Mouse (Mus musculus) embryonic facial prominence, embryonic 13.5 days (tissue): ENCODE results near the gene Osbpl6. TPM values are rescaled to one million over a fixed set of nuclear protein-coding genes. Genes with fewer than 3 reads are reported as not detected.

Source experiments
- ATAC-seq: fragments of 200-750 bp; cut with Nextera tagmentation; 2 replicates; pipeline ENCODE4 v1.8.0; 2017; ENCODE audit warnings: low read depth; ENCODE audit not compliant: insufficient number of reproducible peaks, insufficient read depth, low FRiP score, low TSS enrichment
- H3K27ac ChIP-seq: fragments of 300-500 bp; sonication (generic); 2 replicates; pipeline ENCODE4 v1.5.1; 2015; ENCODE audit warnings: moderate library complexity, mild to moderate bottlenecking, inconsistent platforms
- H3K27me3 ChIP-seq: fragments of 300-500 bp; sonication (generic); 2 replicates; pipeline ENCODE4 v1.6.1; 2015; ENCODE audit warnings: mild to moderate bottlenecking, inconsistent platforms
- H3K36me3 ChIP-seq: fragments of 300-500 bp; sonication (generic); 2 replicates; pipeline ENCODE4 v1.6.1; 2015; ENCODE audit warnings: mild to moderate bottlenecking, inconsistent platforms
- H3K4me1 ChIP-seq: fragments of 300-500 bp; sonication (generic); 2 replicates; pipeline ENCODE4 v1.6.1; 2015; ENCODE audit warnings: inconsistent platforms
- H3K4me2 ChIP-seq: fragments of 300-500 bp; sonication (generic); 2 replicates; pipeline ENCODE4 v1.6.1; 2015; ENCODE audit warnings: moderate library complexity, mild to moderate bottlenecking, inconsistent platforms
- H3K4me3 ChIP-seq: fragments of 300-500 bp; sonication (generic); 2 replicates; pipeline ENCODE4 v1.5.1; 2015; ENCODE audit warnings: mild to moderate bottlenecking, inconsistent platforms
- H3K9ac ChIP-seq: fragments of 300-500 bp; sonication (generic); 2 replicates; pipeline ENCODE4 v1.6.1; 2015; ENCODE audit warnings: mild to moderate bottlenecking, inconsistent platforms
- H3K9me3 ChIP-seq: fragments of 300-500 bp; sonication (generic); 2 replicates; pipeline ENCODE4 v1.6.1; 2016; ENCODE audit warnings: inconsistent platforms
- WGBS: fragments of 180-500 bp; shearing (Covaris S2); methylation state at CpG from one replicate; pipeline ENCODE4 v1.1.7; 2015; ENCODE audit warnings: mixed read lengths; 5-methylcytosine and 5-hydroxymethylcytosine counted together
- polyA plus RNA-seq: library from polyadenylated mRNA; unstranded; fragments of >200 nt; fragmentation: Nextera tagmentation; extraction: Ambion mirVana; gene quantifications from 2 replicates; pipeline ENCODE4 v1.2.1, GENCODE M21; 2015

Osbpl6 gene
- polyA plus RNA-seq, 1 experiment from 2014 or later, result 16.5 TPM

GRCm38 (mm10) chr2:76586906-76587305 is 180.6 kb downstream of the Osbpl6 start:
- Histone ChIP-seq H3K27me3 (no peaks in the 10 kb centered on the region), H3K9me3 (no peaks in the 10 kb centered on the region), H3K27ac (no peak overlapping the region), H3K4me3 (no peak overlapping the region), H3K9ac (no peak overlapping the region), H3K4me1 (no peaks in the 10 kb centered on the region), H3K36me3 (peaks cover 14% of the 10 kb centered on the region), H3K4me2 (no peak overlapping the region)
- WGBS, result 82% methylated on average over 10 of the region's 10 CpGs
- no peak for ATAC-seq

- Histone ChIP-seq H3K36me3 (peaks cover 13% of the 10 kb centered on the region), H3K4me3 (no peak overlapping the region), H3K4me1 (0 out of 2 replicates have a peak, but pooled peaks cover under 1% of the 10 kb centered on the region), H3K27me3 (no peaks in the 10 kb centered on the region), H3K9ac (no peak overlapping the region), H3K4me2 (no peak overlapping the region), H3K9me3 (no peaks in the 10 kb centered on the region), H3K27ac (no peak overlapping the region)
- 91% methylated on average over 7 of the region's 7 CpGs for WGBS
- no peak for ATAC-seq
Observed at GRCm38 (mm10) chr2:76590221-76590620, 183.9 kb downstream of the Osbpl6 start.

GRCm38 (mm10) chr2:76592401-76592924 is 186.2 kb downstream of the Osbpl6 start:
- ATAC-seq, result no peak
- Histone ChIP-seq H3K27me3 (no peaks in the 10 kb centered on the region), H3K9me3 (no peaks in the 10 kb centered on the region), H3K4me1 (0 out of 2 replicates have a peak, but pooled peaks cover 3% of the 10 kb centered on the region), H3K36me3 (peaks cover 7% of the 10 kb centered on the region), H3K27ac (no peak overlapping the region), H3K9ac (no peak overlapping the region), H3K4me3 (no peak overlapping the region), H3K4me2 (no peak overlapping the region)
- WGBS, result 73% methylated on average over 3 of the region's 3 CpGs

- ATAC-seq, result no peak
- WGBS, result 41% methylated on average over 11 of the region's 11 CpGs
- no peak overlapping the region for H3K4me3 ChIP-seq
Observed at GRCm38 (mm10) chr2:76597521-76597920, 191.2 kb downstream of the Osbpl6 start.

GRCm38 (mm10) chr2:76599214-76599613 is 192.9 kb downstream of the Osbpl6 start:
- H3K36me3 ChIP-seq, result 0 out of 2 replicates have a peak, but pooled peaks cover 3% of the 10 kb centered on the region
- no peak overlapping the region for H3K4me3 ChIP-seq
- no peak overlapping the region for H3K27ac ChIP-seq
- 50% methylated on average over 5 of the region's 5 CpGs for WGBS
- no peak overlapping the region for H3K9ac ChIP-seq
- peaks cover 14% of the 10 kb centered on the region; the same call in 1 of the 2 replicates for H3K4me1 ChIP-seq
- no peak for ATAC-seq
- H3K27me3 ChIP-seq, result no peaks in the 10 kb centered on the region
- H3K9me3 ChIP-seq, result no peaks in the 10 kb centered on the region
- no peak overlapping the region for H3K4me2 ChIP-seq

More at GRCm38 (mm10) chr2:76597521-76597920, 191.2 kb downstream of the Osbpl6 start:
- Histone ChIP-seq H3K27ac (no peak overlapping the region), H3K36me3 (peaks cover 7% of the 10 kb centered on the region; the same call in 1 of the 2 replicates), H3K4me2 (0 out of 2 replicates have a peak overlapping the region, but pooled peaks have one; percentile 20), H3K27me3 (no peaks in the 10 kb centered on the region), H3K9me3 (no peaks in the 10 kb centered on the region), H3K4me1 (peaks cover 7% of the 10 kb centered on the region; the same call in 1 of the 2 replicates), H3K9ac (no peak overlapping the region)

- no peak overlapping the region for H3K27ac ChIP-seq
- H3K27me3 ChIP-seq, result no peaks in the 10 kb centered on the region
- 100% methylated on average over 1 of the region's 1 CpGs for WGBS
- no peak overlapping the region for H3K4me2 ChIP-seq
- no peak for ATAC-seq
- no peaks in the 10 kb centered on the region for H3K9me3 ChIP-seq
- H3K4me1 ChIP-seq, result peaks cover 15% of the 10 kb centered on the region; the same call in 1 of the 2 replicates
- no peak overlapping the region for H3K4me3 ChIP-seq
- no peak overlapping the region for H3K9ac ChIP-seq
- no peaks in the 10 kb centered on the region for H3K36me3 ChIP-seq
Observed at GRCm38 (mm10) chr2:76602256-76602655, 195.9 kb downstream of the Osbpl6 start.

GRCm38 (mm10) chr2:76606704-76607103 is 200.4 kb downstream of the Osbpl6 start:
- no peak for ATAC-seq
- 69% methylated on average over 3 of the region's 3 CpGs for WGBS

GRCm38 (mm10) chr2:76610326-76611104 is 204.2 kb downstream of the Osbpl6 start:
- H3K4me1 ChIP-seq, result no peaks in the 10 kb centered on the region
- no peak overlapping the region for H3K4me2 ChIP-seq
- WGBS, result 76% methylated on average over 10 of the region's 10 CpGs
- no peaks in the 10 kb centered on the region for H3K9me3 ChIP-seq
- H3K9ac ChIP-seq, result no peak overlapping the region
- H3K36me3 ChIP-seq, result no peaks in the 10 kb centered on the region
- no peak overlapping the region for H3K27ac ChIP-seq
- no peaks in the 10 kb centered on the region for H3K27me3 ChIP-seq
- H3K4me3 ChIP-seq, result no peak overlapping the region
- ATAC-seq, result no peak

More at GRCm38 (mm10) chr2:76606704-76607103, 200.4 kb downstream of the Osbpl6 start:
- no peak overlapping the region for H3K9ac ChIP-seq
- no peak overlapping the region for H3K4me3 ChIP-seq
- no peak overlapping the region for H3K4me2 ChIP-seq
- H3K9me3 ChIP-seq, result no peaks in the 10 kb centered on the region
- no peaks in the 10 kb centered on the region for H3K36me3 ChIP-seq
- peaks cover 11% of the 10 kb centered on the region; the same call in 1 of the 2 replicates for H3K4me1 ChIP-seq
- no peak overlapping the region for H3K27ac ChIP-seq
- no peaks in the 10 kb centered on the region for H3K27me3 ChIP-seq

GRCm38 (mm10) chr2:76611996-76612395 is 205.7 kb downstream of the Osbpl6 start:
- Histone ChIP-seq H3K36me3 (no peaks in the 10 kb centered on the region), H3K4me2 (no peak overlapping the region), H3K4me3 (no peak overlapping the region), H3K4me1 (no peaks in the 10 kb centered on the region), H3K9me3 (no peaks in the 10 kb centered on the region), H3K27me3 (no peaks in the 10 kb centered on the region), H3K27ac (no peak overlapping the region), H3K9ac (no peak overlapping the region)
- ATAC-seq, result no peak
- 74% methylated on average over 3 of the region's 3 CpGs for WGBS

- Histone ChIP-seq H3K27ac (no peak overlapping the region), H3K9ac (no peak overlapping the region), H3K36me3 (no peaks in the 10 kb centered on the region; the same call in 1 of the 2 replicates), H3K27me3 (no peaks in the 10 kb centered on the region), H3K4me1 (no peaks in the 10 kb centered on the region), H3K9me3 (no peaks in the 10 kb centered on the region), H3K4me2 (no peak overlapping the region), H3K4me3 (no peak overlapping the region)
- 30% methylated on average over 1 of the region's 1 CpGs for WGBS
- ATAC-seq, result no peak
Observed at GRCm38 (mm10) chr2:76618078-76618477, 211.8 kb downstream of the Osbpl6 start.

GRCm38 (mm10) chr2:76620188-76620587 is 213.9 kb downstream of the Osbpl6 start:
- H3K9me3 ChIP-seq, result no peaks in the 10 kb centered on the region
- H3K4me2 ChIP-seq, result no peak overlapping the region
- WGBS, result 86% methylated on average over 5 of the region's 5 CpGs
- no peak overlapping the region for H3K4me3 ChIP-seq
- ATAC-seq, result no peak
- H3K9ac ChIP-seq, result no peak overlapping the region
- no peak overlapping the region for H3K27ac ChIP-seq
- H3K27me3 ChIP-seq, result no peaks in the 10 kb centered on the region
- H3K36me3 ChIP-seq, result peaks cover 16% of the 10 kb centered on the region
- no peaks in the 10 kb centered on the region for H3K4me1 ChIP-seq

GRCm38 (mm10) chr2:76621724-76622123 is 215.4 kb downstream of the Osbpl6 start:
- H3K9ac ChIP-seq, result no peak overlapping the region
- WGBS, result 35% methylated on average over 1 of the region's 1 CpGs
- H3K27ac ChIP-seq, result no peak overlapping the region
- no peak for ATAC-seq
- H3K36me3 ChIP-seq, result peaks cover 31% of the 10 kb centered on the region
- H3K4me1 ChIP-seq, result no peaks in the 10 kb centered on the region
- no peak overlapping the region for H3K4me2 ChIP-seq
- H3K9me3 ChIP-seq, result 0 out of 2 replicates have a peak, but pooled peaks cover 4% of the 10 kb centered on the region
- no peaks in the 10 kb centered on the region for H3K27me3 ChIP-seq
- no peak overlapping the region for H3K4me3 ChIP-seq
